Mouse (Mus musculus): ENCODE results near the gene Olfr196. TPM values are rescaled to one million over a fixed set of nuclear protein-coding genes. Genes with fewer than 3 reads are reported as not detected.
"Not testable (repeated sequence)": the region's sequence is repeated elsewhere in the genome, so short reads cannot be mapped to it uniquely, and the experiment has no call there.

The Olfr196 gene
- not detected in 2 replicates for polyA plus RNA-seq (2014; fragmentation: Nextera tagmentation; extraction: Ambion mirVana)

DNA sequence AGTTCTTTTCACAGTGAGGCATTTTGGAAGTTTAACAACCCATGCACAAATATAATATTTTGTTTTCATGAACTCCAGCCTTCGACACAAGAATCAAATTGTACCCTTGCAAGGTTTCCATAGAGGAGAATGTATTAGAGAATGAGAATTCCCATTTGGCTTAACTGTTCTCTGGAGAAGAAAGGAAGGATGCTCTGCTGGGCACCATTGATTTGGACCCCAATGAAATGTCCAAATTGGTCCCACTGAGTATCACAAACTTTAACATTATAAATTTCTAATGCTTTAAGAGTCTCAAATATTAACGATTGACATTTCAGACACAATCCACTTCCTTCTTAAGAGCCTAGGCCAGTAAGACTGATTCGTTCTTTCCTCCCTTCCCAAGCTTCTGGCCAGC, at the start of gene Olfr196:
Olfr196 (minus strand) TSS at position 101 of the 400 bp plus-strand sequence.
- no peak for ATAC-seq (replicated peaks; ENCODE audit: low FRiP score, low TSS enrichment, low read depth)
- no peaks in the 10 kb centered on the region for H3K36me3 ChIP-seq (ENCODE audit: control insufficient read depth, insufficient read depth, low read length)

DNA sequence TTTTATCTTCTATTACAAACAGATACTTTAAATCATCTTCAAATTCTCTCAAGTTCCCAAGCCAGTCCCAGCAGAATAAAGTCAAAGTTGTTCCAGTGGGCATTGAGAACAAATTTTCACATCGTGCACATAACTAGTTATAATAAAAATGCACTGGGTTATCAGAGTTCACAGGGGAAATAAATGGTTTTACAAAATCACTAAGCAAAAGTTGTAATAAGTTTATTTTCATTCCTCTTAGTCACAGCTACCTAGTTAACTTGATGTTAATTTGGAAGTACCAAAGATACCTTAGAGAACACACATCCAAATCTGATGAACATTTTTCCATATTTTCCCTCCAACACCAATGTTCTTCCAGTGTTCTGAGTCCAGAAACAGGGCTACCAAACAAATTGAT, 49.4 kb upstream of the Olfr196 start, which contains the start of gene Olfr199:
Olfr199 (minus strand) TSS at position 101 of the 400 bp plus-strand sequence.
- not testable (repeated sequence) for H3K9ac ChIP-seq (ENCODE audit: low read length); H3K4me1 ChIP-seq (replicated peaks; ENCODE audit: control insufficient read depth, insufficient read depth, low read length); DNase-seq (ENCODE audit: low spot score); ATAC-seq (replicated peaks; ENCODE audit: low FRiP score, low TSS enrichment, low read depth); H3K9me3 ChIP-seq (ENCODE audit: control insufficient read depth, low read length); H3K27ac ChIP-seq (ENCODE audit: low read depth); H3K36me3 ChIP-seq (ENCODE audit: control insufficient read depth, insufficient read depth, low read length); H3K4me3 ChIP-seq (ENCODE audit: low read depth, low read length); H3K4me2 ChIP-seq (ENCODE audit: low read length); H3K27me3 ChIP-seq (replicated peaks; ENCODE audit: control insufficient read depth, insufficient read depth, low read length)
- WGBS, result 71% methylated on average over 1 of the region's 1 CpGs

More for the DNA sequence above, at the start of gene Olfr196:
- H3K9ac ChIP-seq (ENCODE audit: low read length), result no peak within 1 kb of the TSS
- no peak for DNase-seq (ENCODE audit: low spot score)
- no peak within 1 kb of the TSS for H3K4me2 ChIP-seq (ENCODE audit: low read length)
- H3K4me3 ChIP-seq (ENCODE audit: low read depth, low read length), result no peak within 1 kb of the TSS
- H3K27me3 ChIP-seq (replicated peaks; ENCODE audit: control insufficient read depth, insufficient read depth, low read length), result no peaks in the 10 kb centered on the region
- 76% methylated on average over 3 of the region's 3 CpGs for WGBS
- no peaks in the 10 kb centered on the region for H3K9me3 ChIP-seq (ENCODE audit: control insufficient read depth, low read length)
- H3K4me1 ChIP-seq (replicated peaks; ENCODE audit: control insufficient read depth, insufficient read depth, low read length), result no peaks in the 10 kb centered on the region
- H3K27ac ChIP-seq (ENCODE audit: low read depth), result no peak within 1 kb of the TSS

DNA sequence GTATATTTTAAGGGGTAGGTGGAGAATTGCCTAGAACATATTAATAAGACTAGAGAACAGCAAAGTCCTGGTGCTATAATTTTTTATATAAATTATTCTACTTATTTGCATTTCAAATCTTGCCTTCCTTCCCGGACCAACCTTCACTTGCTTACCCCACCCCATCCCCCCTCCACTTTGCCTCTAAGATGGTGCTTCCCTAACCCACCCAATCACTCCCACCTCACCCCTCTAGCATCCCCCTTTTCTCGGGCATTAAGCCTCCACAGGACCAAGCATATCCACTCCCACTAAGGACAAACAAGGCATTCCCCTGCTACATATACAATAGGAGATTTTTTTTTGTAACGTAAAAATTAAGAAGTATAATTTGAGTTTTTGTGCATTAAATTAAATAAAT, 47.6 kb upstream of the Olfr196 start:
- not testable (repeated sequence) for ATAC-seq (replicated peaks; ENCODE audit: low FRiP score, low TSS enrichment, low read depth); H3K36me3 ChIP-seq (ENCODE audit: control insufficient read depth, insufficient read depth, low read length); H3K9ac ChIP-seq (ENCODE audit: low read length); H3K27ac ChIP-seq (ENCODE audit: low read depth); H3K4me3 ChIP-seq (ENCODE audit: low read depth, low read length); H3K9me3 ChIP-seq (ENCODE audit: control insufficient read depth, low read length); DNase-seq (ENCODE audit: low spot score); H3K4me1 ChIP-seq (replicated peaks; ENCODE audit: control insufficient read depth, insufficient read depth, low read length); H3K27me3 ChIP-seq (replicated peaks; ENCODE audit: control insufficient read depth, insufficient read depth, low read length); H3K4me2 ChIP-seq (ENCODE audit: low read length)
- WGBS, result 86% methylated on average over 3 of the region's 3 CpGs

DNA sequence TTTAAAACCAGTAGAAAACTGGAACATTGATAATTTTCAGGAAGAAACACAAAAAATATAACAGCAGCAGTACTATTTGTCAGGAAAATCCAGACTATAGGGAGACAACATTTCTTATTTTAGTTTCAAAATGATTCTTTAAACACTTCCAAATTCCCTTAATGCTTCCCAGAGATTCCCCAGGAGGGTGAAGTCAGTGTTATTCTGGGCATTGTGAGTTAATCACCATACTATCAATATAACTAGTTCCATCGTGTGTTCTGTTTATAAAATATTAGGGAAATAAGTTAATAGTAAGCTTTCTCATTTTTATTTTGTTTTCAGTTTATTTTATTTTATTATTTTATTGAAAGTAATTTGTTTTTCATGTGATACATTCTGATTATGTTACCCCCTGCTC, 33.2 kb upstream of the Olfr196 start, which contains the start of gene Olfr198:
Olfr198 (minus strand) TSS at position 101 of the 400 bp plus-strand sequence.
- H3K27me3 ChIP-seq (replicated peaks; ENCODE audit: control insufficient read depth, insufficient read depth, low read length); H3K4me1 ChIP-seq (replicated peaks; ENCODE audit: control insufficient read depth, insufficient read depth, low read length); H3K36me3 ChIP-seq (ENCODE audit: control insufficient read depth, insufficient read depth, low read length); H3K27ac ChIP-seq (ENCODE audit: low read depth); H3K4me3 ChIP-seq (ENCODE audit: low read depth, low read length); DNase-seq (ENCODE audit: low spot score); H3K9me3 ChIP-seq (ENCODE audit: control insufficient read depth, low read length); H3K4me2 ChIP-seq (ENCODE audit: low read length); ATAC-seq (replicated peaks; ENCODE audit: low FRiP score, low TSS enrichment, low read depth); H3K9ac ChIP-seq (ENCODE audit: low read length): not testable (repeated sequence)
- 63% methylated on average over 1 of the region's 1 CpGs for WGBS

DNA sequence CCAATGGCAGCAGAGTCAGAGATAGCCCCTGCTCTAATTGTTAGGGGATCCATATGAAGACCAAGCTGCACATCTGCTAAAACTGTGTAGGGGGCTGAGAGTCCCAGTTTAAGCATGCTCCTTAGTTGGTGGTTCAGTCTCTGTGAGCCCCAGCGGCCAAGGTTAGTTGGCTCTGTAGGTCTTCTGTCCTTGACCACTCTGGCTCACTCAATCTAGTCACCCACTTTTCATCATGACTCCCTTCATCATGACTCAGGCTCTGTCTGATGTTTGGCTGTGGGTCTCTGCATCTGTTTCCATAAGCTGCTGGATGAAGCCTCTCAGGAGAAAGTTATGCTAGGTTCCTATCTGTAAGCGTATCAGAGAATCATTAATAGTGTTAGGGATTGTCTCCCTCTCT, 18.3 kb downstream of the Olfr196 start:
- Histone ChIP-seq H3K9ac (ENCODE audit: low read length) (no peak overlapping the region), H3K4me2 (ENCODE audit: low read length) (no peak overlapping the region), H3K27ac (ENCODE audit: low read depth) (no peak overlapping the region), H3K9me3 (ENCODE audit: control insufficient read depth, low read length) (no peaks in the 10 kb centered on the region), H3K36me3 (ENCODE audit: control insufficient read depth, insufficient read depth, low read length) (no peaks in the 10 kb centered on the region), H3K27me3 (replicated peaks; ENCODE audit: control insufficient read depth, insufficient read depth, low read length) (no peaks in the 10 kb centered on the region), H3K4me3 (ENCODE audit: low read depth, low read length) (no peak overlapping the region), H3K4me1 (replicated peaks; ENCODE audit: control insufficient read depth, insufficient read depth, low read length) (no peaks in the 10 kb centered on the region)
- WGBS, result 91% methylated on average over 2 of the region's 2 CpGs
- DNase-seq (ENCODE audit: low spot score) (no peak), ATAC-seq (replicated peaks; ENCODE audit: low FRiP score, low TSS enrichment, low read depth) (no peak)

DNA sequence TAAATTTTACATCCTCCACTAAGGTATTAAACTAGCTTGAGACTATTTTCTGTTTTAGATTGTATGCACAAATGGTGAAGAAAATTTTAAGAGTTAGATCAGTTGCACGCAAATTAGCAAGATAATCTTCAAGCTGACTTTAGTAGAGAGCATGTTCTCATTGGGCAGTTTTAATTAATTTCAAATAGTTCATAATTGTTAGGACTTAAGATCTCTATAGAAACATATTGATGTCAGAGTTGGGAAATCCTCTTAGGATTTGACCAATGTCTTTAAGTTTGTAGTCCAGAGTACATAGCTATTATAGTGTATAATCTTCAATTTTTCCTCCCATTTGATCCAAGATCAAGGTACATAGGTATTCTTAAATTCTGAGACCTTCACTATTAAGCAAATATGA, 23.5 kb downstream of the Olfr196 start, which contains the start of gene Olfr195:
Olfr195 (plus strand) TSS at position 301 of the 400 bp plus-strand sequence.
- Histone ChIP-seq H3K27me3 (replicated peaks; ENCODE audit: control insufficient read depth, insufficient read depth, low read length) (no peaks in the 10 kb centered on the region), H3K9ac (ENCODE audit: low read length) (no peak within 1 kb of the TSS), H3K4me3 (ENCODE audit: low read depth, low read length) (no peak within 1 kb of the TSS), H3K27ac (ENCODE audit: low read depth) (no peak within 1 kb of the TSS), H3K4me2 (ENCODE audit: low read length) (no peak within 1 kb of the TSS), H3K36me3 (ENCODE audit: control insufficient read depth, insufficient read depth, low read length) (no peaks in the 10 kb centered on the region), H3K4me1 (replicated peaks; ENCODE audit: control insufficient read depth, insufficient read depth, low read length) (no peaks in the 10 kb centered on the region), H3K9me3 (ENCODE audit: control insufficient read depth, low read length) (no peaks in the 10 kb centered on the region)
- 94% methylated on average over 1 of the region's 1 CpGs for WGBS
- ATAC-seq (replicated peaks; ENCODE audit: low FRiP score, low TSS enrichment, low read depth) (no peak), DNase-seq (ENCODE audit: low spot score) (no peak)

DNA sequence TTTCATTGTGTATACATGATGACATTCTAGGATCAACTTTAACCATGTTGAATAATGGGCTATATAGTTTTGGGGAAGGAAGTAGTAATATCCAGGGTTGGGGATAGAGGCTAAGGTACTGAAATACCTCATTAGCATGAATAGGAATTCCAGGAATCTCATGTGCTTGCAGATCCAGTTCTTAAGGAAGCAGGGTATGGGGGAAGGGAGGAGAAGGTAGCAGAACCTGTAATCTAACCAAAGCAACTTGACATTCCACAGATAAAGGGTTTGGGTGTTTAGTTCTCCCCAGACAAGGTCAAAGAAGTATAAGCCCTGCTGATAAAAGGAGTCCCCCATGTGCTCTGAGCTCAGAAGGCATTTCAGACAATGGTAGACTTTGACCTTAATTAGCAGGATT, 29.1 kb downstream of the Olfr196 start:
- no peak for DNase-seq (ENCODE audit: low spot score)
- no peak overlapping the region for H3K9ac ChIP-seq (ENCODE audit: low read length)
- no peak overlapping the region for H3K4me3 ChIP-seq (ENCODE audit: low read depth, low read length)

DNA sequence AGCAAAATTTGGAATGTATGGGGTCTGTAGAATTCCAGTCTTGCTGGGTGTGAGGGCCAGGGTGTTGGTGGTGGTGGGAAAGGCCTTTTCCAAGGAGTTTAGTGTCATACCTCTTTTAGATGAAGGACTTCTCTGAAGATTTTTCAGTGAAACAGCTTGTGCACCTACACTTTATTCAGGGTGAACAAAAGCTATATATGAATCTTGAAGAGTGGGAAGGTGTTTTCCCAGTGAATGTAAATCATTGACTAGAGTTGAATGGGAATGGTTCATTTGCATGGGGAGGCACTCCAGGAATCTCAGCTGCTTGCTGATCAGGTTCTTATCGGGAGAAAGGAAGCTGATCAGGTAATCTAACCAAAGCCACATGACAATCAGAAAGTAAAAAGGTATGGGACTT, 39.5 kb downstream of the Olfr196 start:
- DNase-seq (ENCODE audit: low spot score), result no peak
- WGBS, result 78% methylated on average over 1 of the region's 1 CpGs
- no peak overlapping the region for H3K9ac ChIP-seq (ENCODE audit: low read length)
- no peaks in the 10 kb centered on the region for H3K4me1 ChIP-seq (replicated peaks; ENCODE audit: control insufficient read depth, insufficient read depth, low read length)
- no peak overlapping the region for H3K4me3 ChIP-seq (ENCODE audit: low read depth, low read length)
- no peak for ATAC-seq (replicated peaks; ENCODE audit: low FRiP score, low TSS enrichment, low read depth)
- H3K36me3 ChIP-seq (ENCODE audit: control insufficient read depth, insufficient read depth, low read length), result no peaks in the 10 kb centered on the region
- no peak overlapping the region for H3K4me2 ChIP-seq (ENCODE audit: low read length)
- H3K9me3 ChIP-seq (ENCODE audit: control insufficient read depth, low read length), result 0 out of 2 replicates have a peak, but pooled peaks cover 5% of the 10 kb centered on the region
- H3K27ac ChIP-seq (ENCODE audit: low read depth), result no peak overlapping the region
- H3K27me3 ChIP-seq (replicated peaks; ENCODE audit: control insufficient read depth, insufficient read depth, low read length), result no peaks in the 10 kb centered on the region

More for the DNA sequence above, 29.1 kb downstream of the Olfr196 start:
- no peak for ATAC-seq (replicated peaks; ENCODE audit: low FRiP score, low TSS enrichment, low read depth)
- Histone ChIP-seq H3K27ac (ENCODE audit: low read depth) (no peak overlapping the region), H3K9me3 (ENCODE audit: control insufficient read depth, low read length) (no peaks in the 10 kb centered on the region), H3K36me3 (ENCODE audit: control insufficient read depth, insufficient read depth, low read length) (no peaks in the 10 kb centered on the region), H3K4me2 (ENCODE audit: low read length) (no peak overlapping the region), H3K4me1 (replicated peaks; ENCODE audit: control insufficient read depth, insufficient read depth, low read length) (no peaks in the 10 kb centered on the region), H3K27me3 (replicated peaks; ENCODE audit: control insufficient read depth, insufficient read depth, low read length) (no peaks in the 10 kb centered on the region)

DNA sequence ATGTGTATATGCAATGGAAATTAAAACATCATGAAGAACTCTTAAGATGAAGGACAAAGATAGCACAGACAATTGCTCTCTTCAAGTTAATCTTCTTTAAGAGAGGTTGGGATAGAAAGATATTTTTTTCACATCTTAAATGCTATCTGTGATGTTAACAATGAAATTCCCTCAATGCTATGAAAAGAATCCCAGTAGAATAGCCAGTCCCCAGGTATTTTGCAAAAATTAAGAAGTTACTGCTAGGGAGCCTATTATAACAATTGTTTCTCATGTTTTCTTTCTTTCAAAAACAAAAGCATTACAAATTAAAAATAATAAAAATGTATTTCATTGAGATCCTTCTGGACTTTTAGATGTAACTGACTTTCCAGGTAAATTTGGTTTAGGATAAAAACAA, 49.3 kb downstream of the Olfr196 start, which contains the start of gene Olfr194:
Olfr194 (minus strand) TSS at position 101 of the 400 bp plus-strand sequence.
- Histone ChIP-seq H3K36me3 (ENCODE audit: control insufficient read depth, insufficient read depth, low read length) (no peaks in the 10 kb centered on the region), H3K4me1 (replicated peaks; ENCODE audit: control insufficient read depth, insufficient read depth, low read length) (no peaks in the 10 kb centered on the region), H3K27me3 (replicated peaks; ENCODE audit: control insufficient read depth, insufficient read depth, low read length) (no peaks in the 10 kb centered on the region), H3K9ac (ENCODE audit: low read length) (no peak within 1 kb of the TSS), H3K4me3 (ENCODE audit: low read depth, low read length) (no peak within 1 kb of the TSS), H3K27ac (ENCODE audit: low read depth) (no peak within 1 kb of the TSS), H3K9me3 (ENCODE audit: control insufficient read depth, low read length) (no peaks in the 10 kb centered on the region), H3K4me2 (ENCODE audit: low read length) (no peak within 1 kb of the TSS)
- DNase-seq (ENCODE audit: low spot score) (no peak), ATAC-seq (replicated peaks; ENCODE audit: low FRiP score, low TSS enrichment, low read depth) (no peak)
